In the genomic region with DNA sequence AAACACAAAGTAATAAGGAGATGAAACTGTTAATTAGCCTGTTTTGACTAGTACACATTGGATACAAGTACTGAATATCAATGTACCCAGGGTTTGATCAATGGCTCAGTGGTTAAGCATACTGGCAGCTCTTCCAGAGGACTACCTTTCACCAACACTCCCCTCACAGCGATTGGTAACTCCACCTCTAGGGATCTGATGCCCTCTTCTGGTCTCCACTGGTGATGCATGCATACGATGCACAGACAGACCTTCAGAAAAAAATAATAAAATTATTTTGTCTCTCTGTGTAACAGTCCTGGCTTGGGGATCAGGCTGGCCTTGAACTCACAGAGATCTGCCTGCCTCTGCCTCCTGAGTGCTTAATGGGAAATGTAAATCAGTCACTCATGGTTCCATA, we compare ENCODE assay signal across 9 mouse cellular contexts. TPM values are rescaled to one million over a fixed set of nuclear protein-coding genes. Genes with fewer than 3 reads are reported as not detected.
DNase-seq lines count a peak whose midpoint lies in the region; ATAC-seq and TF ChIP-seq lines count a peak whose summit lies in the region.
"Had no signal": no experiment of that assay in that cellular context is flagged by ENCODE, and none has a peak within 500 bp of the region (broad histone marks: within the 10 kb centered on the region; RNA-seq: fewer than 3 reads in every experiment).

No protein-coding gene starts in this region.

- H3K4me3 ChIP-seq in heart, embryonic 10.5 days: no peak overlapping the region
- no peak overlapping the region for H3K4me3 ChIP-seq in heart, embryonic 11.5 days (ENCODE audit: low read depth, low read length)
- no peak overlapping the region for H3K4me3 ChIP-seq in liver, embryonic 14.5 days (ENCODE audit: insufficient read depth in 1 of 2, low read depth in 2 of 2, low read length in 2 of 2)
- no peak overlapping the region for H3K4me3 ChIP-seq in midbrain, embryonic 13.5 days (replicated peaks)

- no peaks in the 10 kb centered on the region for H3K4me1 ChIP-seq in heart, embryonic 10.5 days
- H3K4me1 ChIP-seq in heart, embryonic 11.5 days (ENCODE audit: control insufficient read depth, insufficient read depth, low read length): no peaks in the 10 kb centered on the region
- H3K4me1 ChIP-seq in liver, embryonic 14.5 days (replicated peaks; ENCODE audit: control insufficient read depth in 2 of 2, insufficient read depth in 2 of 2, low read length in 1 of 2): no peaks in the 10 kb centered on the region
- no peaks in the 10 kb centered on the region for H3K4me1 ChIP-seq in midbrain, embryonic 13.5 days (replicated peaks)

- no peaks in the 10 kb centered on the region for H3K9me3 ChIP-seq in heart, embryonic 10.5 days
- H3K9me3 ChIP-seq in heart, embryonic 11.5 days (replicated peaks; ENCODE audit: control insufficient read depth, low read length): no peaks in the 10 kb centered on the region; the same call in 1 of the 2 replicates
- no peaks in the 10 kb centered on the region for H3K9me3 ChIP-seq in liver, embryonic 14.5 days (ENCODE audit: control insufficient read depth, low read length)
- no peaks in the 10 kb centered on the region for H3K9me3 ChIP-seq in midbrain, embryonic 13.5 days

- TF ChIP-seq CTCF in liver, embryonic 14.5 days (IDR thresholded peaks at IDR 0.05; ENCODE audit: low read depth): peak; percentile 54

- WGBS in heart, embryonic 10.5 days: 47% methylated on average over 2 of the region's 2 CpGs
- 51% methylated on average over 2 of the region's 2 CpGs for WGBS in heart, embryonic 11.5 days (ENCODE audit: insufficient replicate concordance)
- 38% methylated on average over 2 of the region's 2 CpGs for WGBS in liver, embryonic 14.5 days (ENCODE audit: insufficient replicate concordance)
- 50% methylated on average over 2 of the region's 2 CpGs for WGBS in midbrain, embryonic 13.5 days

- no peak for TF ChIP-seq EP300 in liver, embryonic 14.5 days (IDR thresholded peaks at IDR 0.05; ENCODE audit: low read depth)

- H3K36me3 ChIP-seq in heart, embryonic 10.5 days: no peaks in the 10 kb centered on the region
- H3K36me3 ChIP-seq in heart, embryonic 11.5 days (ENCODE audit: control insufficient read depth, insufficient read depth, low read length): no peaks in the 10 kb centered on the region
- H3K36me3 ChIP-seq in liver, embryonic 14.5 days (replicated peaks; ENCODE audit: control insufficient read depth, insufficient read depth, low read depth): no peaks in the 10 kb centered on the region
- no peaks in the 10 kb centered on the region for H3K36me3 ChIP-seq in midbrain, embryonic 13.5 days

- H3K4me2 ChIP-seq in heart, embryonic 11.5 days: no peak overlapping the region
- H3K4me2 ChIP-seq in liver, embryonic 14.5 days (ENCODE audit: low read depth): no peak overlapping the region
- no peak overlapping the region for H3K4me2 ChIP-seq in midbrain, embryonic 13.5 days (replicated peaks)

- DNase-seq in heart, embryonic 10.5 days (ENCODE audit: low spot score): peak; percentile 69
- peak; percentile 64 for DNase-seq in 3T3-L1 (ENCODE audit: low read depth, low spot score)
- DNase-seq in adipocyte (ENCODE audit: low spot score): peak; percentile 42
- no peak for DNase-seq in liver, embryonic 14.5 days (ENCODE audit: low read depth in 3 of 3, low spot score in 3 of 3)
- no peak for DNase-seq in ovary, adult 18-20 months (ENCODE audit: low spot score)

- ATAC-seq in heart, embryonic 11.5 days (replicated peaks; ENCODE audit: insufficient number of reproducible peaks, low FRiP score, low TSS enrichment): no peak
- ATAC-seq in liver, embryonic 14.5 days (ENCODE audit: insufficient read depth): no peak
- no peak for ATAC-seq in activated CD4-positive, CD25-positive, alpha-beta regulatory T cell, adult 4 months
- ATAC-seq in midbrain, embryonic 13.5 days: no peak

- no peak overlapping the region for H3K9ac ChIP-seq in heart, embryonic 11.5 days (ENCODE audit: low read depth, low read length)
- H3K9ac ChIP-seq in liver, embryonic 14.5 days (replicated peaks): no peak overlapping the region
- H3K9ac ChIP-seq in midbrain, embryonic 13.5 days (replicated peaks): no peak overlapping the region

- no peak overlapping the region for H3K27ac ChIP-seq in heart, embryonic 10.5 days
- no peak overlapping the region for H3K27ac ChIP-seq in heart, embryonic 11.5 days (ENCODE audit: low read depth, low read length)
- no peak overlapping the region for H3K27ac ChIP-seq in liver, embryonic 14.5 days
- H3K27ac ChIP-seq in midbrain, embryonic 13.5 days: no peak overlapping the region

- no peaks in the 10 kb centered on the region for H3K27me3 ChIP-seq in heart, embryonic 10.5 days (ENCODE audit: insufficient read depth, poor library complexity, severe bottlenecking)
- no peaks in the 10 kb centered on the region for H3K27me3 ChIP-seq in heart, embryonic 11.5 days (ENCODE audit: control insufficient read depth, insufficient read depth, low read length)
- no peaks in the 10 kb centered on the region for H3K27me3 ChIP-seq in liver, embryonic 14.5 days (ENCODE audit: control insufficient read depth, insufficient read depth, low read length)
- H3K27me3 ChIP-seq in midbrain, embryonic 13.5 days: no peaks in the 10 kb centered on the region

RNA-seq across cellular contexts. Expression of gene Btf3, which starts 15.3 kb away (rescaled TPM):
- polyA plus RNA-seq in heart, embryonic 10.5 days (2016; fragmentation: Nextera tagmentation; extraction: Ambion mirVana): 512 and 641 TPM in 2 replicates
- 523 and 573 TPM in 2 replicates for polyA plus RNA-seq in heart, embryonic 11.5 days (2014; fragmentation: Nextera tagmentation; extraction: Ambion mirVana)
- 184 and 339 TPM in 2 replicates for polyA plus RNA-seq in liver, embryonic 14.5 days (2012; rRNA removed)
- polyA plus RNA-seq in liver, embryonic 14.5 days (2014; fragmentation: Nextera tagmentation; extraction: Ambion mirVana): 398 and 401 TPM in 2 replicates
- 1,000 to 10,000 TPM in 1 of 2 experiments, 100 to 1,000 TPM in 1; 915 to 1,034 TPM for polyA plus RNA-seq in activated CD4-positive, CD25-positive, alpha-beta regulatory T cell, adult 4 months (2017; shearing (Covaris generic))
- polyA plus RNA-seq in midbrain, embryonic 13.5 days (2015; fragmentation: Nextera tagmentation; extraction: Ambion mirVana): 584 and 625 TPM in 2 replicates

RNA-seq across cellular contexts. Expression of gene Foxd1, which starts 21.9 kb away (rescaled TPM):
- 0.10 and 0.16 TPM in 2 replicates for polyA plus RNA-seq in heart, embryonic 10.5 days (2016; fragmentation: Nextera tagmentation; extraction: Ambion mirVana)
- 0.13 and 0.20 TPM in 2 replicates for polyA plus RNA-seq in heart, embryonic 11.5 days (2014; fragmentation: Nextera tagmentation; extraction: Ambion mirVana)
- polyA plus RNA-seq in liver, embryonic 14.5 days (2012; rRNA removed): under 0.01 TPM in 1 of 2 replicates, not detected in the other
- not detected in 2 replicates for polyA plus RNA-seq in liver, embryonic 14.5 days (2014; fragmentation: Nextera tagmentation; extraction: Ambion mirVana)
- polyA plus RNA-seq in activated CD4-positive, CD25-positive, alpha-beta regulatory T cell, adult 4 months (2017; shearing (Covaris generic)): not detected
- polyA plus RNA-seq in midbrain, embryonic 13.5 days (2015; fragmentation: Nextera tagmentation; extraction: Ambion mirVana): 0.80 and 0.86 TPM in 2 replicates
- polyA plus RNA-seq: liver, embryonic 16.5 days had no signal

RNA-seq across cellular contexts. Expression of gene Gm21976, which starts 52.4 kb away (rescaled TPM):
- polyA plus RNA-seq in heart, embryonic 10.5 days (2016; fragmentation: Nextera tagmentation; extraction: Ambion mirVana): not detected in 2 replicates
- not detected in 2 replicates for polyA plus RNA-seq in heart, embryonic 11.5 days (2014; fragmentation: Nextera tagmentation; extraction: Ambion mirVana)
- not detected in 2 replicates for polyA plus RNA-seq in liver, embryonic 14.5 days (2012; rRNA removed)
- polyA plus RNA-seq in liver, embryonic 14.5 days (2014; fragmentation: Nextera tagmentation; extraction: Ambion mirVana): not detected in 2 replicates
- polyA plus RNA-seq in activated CD4-positive, CD25-positive, alpha-beta regulatory T cell, adult 4 months (2017; shearing (Covaris generic)): not detected
- polyA plus RNA-seq in midbrain, embryonic 13.5 days (2015; fragmentation: Nextera tagmentation; extraction: Ambion mirVana): not detected in 2 replicates
- polyA plus RNA-seq: liver, embryonic 16.5 days had no signal

Comparison
In these comparisons a context has a peak if more than half of its experiments do, and no peak if none do; other contexts are left out.
1. DNase-seq: peak in heart, embryonic 10.5 days (single experiment), 3T3-L1 (single experiment) and adipocyte (single experiment); none in liver, embryonic 14.5 days (0 of 3) and ovary, adult 18-20 months (single experiment).